Mouse (Mus musculus) midbrain, embryonic 11.5 days (tissue): ENCODE measurements around the gene Mocs2. TPM values are rescaled to one million over a fixed set of nuclear protein-coding genes. Genes with fewer than 3 reads are reported as not detected.

ENCODE experiments used
- ATAC-seq: fragments of 200-750 bp; cut with Nextera tagmentation; 2 replicates; pipeline ENCODE4 v1.8.0; 2017; ENCODE audit warnings: moderate TSS enrichment, moderate library complexity; ENCODE audit not compliant: low FRiP score
- DNase-seq: peaks from one replicate; pipeline ENCODE4 v3.0.0; 2015; ENCODE audit warnings: low spot score; ENCODE audit errors: missing footprints
- H3K27ac ChIP-seq: fragments of 300-500 bp; sonication (generic); 2 replicates; pipeline ENCODE4 v1.5.1; 2014; ENCODE audit warnings: low read depth, low read length
- H3K27me3 ChIP-seq: fragments of 300-500 bp; sonication (generic); 2 replicates; pipeline ENCODE4 v1.6.1; 2014; ENCODE audit warnings: mild to moderate bottlenecking, low read length, moderate library complexity, mixed read lengths; ENCODE audit not compliant: control insufficient read depth, insufficient read depth
- H3K36me3 ChIP-seq: fragments of 300-500 bp; sonication (generic); 2 replicates; pipeline ENCODE4 v1.6.1; 2014; ENCODE audit warnings: mild to moderate bottlenecking, low read length, moderate library complexity, mixed read lengths; ENCODE audit not compliant: control insufficient read depth, insufficient read depth
- H3K4me1 ChIP-seq: fragments of 300-500 bp; sonication (generic); 2 replicates; pipeline ENCODE4 v1.6.1; 2014; ENCODE audit warnings: low read length; ENCODE audit not compliant: control insufficient read depth, insufficient read depth
- H3K4me2 ChIP-seq: fragments of 300-500 bp; sonication (generic); 2 replicates; pipeline ENCODE4 v1.6.1; 2014; ENCODE audit warnings: mild to moderate bottlenecking, moderate library complexity
- H3K4me3 ChIP-seq: fragments of 300-500 bp; sonication (generic); 2 replicates; pipeline ENCODE4 v1.5.1; 2014; ENCODE audit warnings: low read depth, low read length
- H3K9ac ChIP-seq: fragments of 300-500 bp; sonication (generic); 2 replicates; pipeline ENCODE4 v1.6.1; 2014; ENCODE audit warnings: low read length
- H3K9me3 ChIP-seq: fragments of 300-500 bp; sonication (generic); 2 replicates; pipeline ENCODE4 v1.6.1; 2016; ENCODE audit warnings: low read length; ENCODE audit not compliant: control insufficient read depth
- WGBS: fragments of 180-500 bp; shearing (Covaris S2); extraction: QIAGEN DNeasy Blood & Tissue Kit; methylation state at CpG from one replicate; pipeline ENCODE4 v1.1.7; 2014; 5-methylcytosine and 5-hydroxymethylcytosine counted together
- polyA plus RNA-seq: library from polyadenylated mRNA; unstranded; fragments of >200 nt; fragmentation: Nextera tagmentation; extraction: Ambion mirVana; gene quantifications from 2 replicates; pipeline ENCODE4 v1.2.1, GENCODE M21; 2014

Mocs2 gene
- polyA plus RNA-seq, 1 experiment from 2014 or later = 85.3 TPM

DNA sequence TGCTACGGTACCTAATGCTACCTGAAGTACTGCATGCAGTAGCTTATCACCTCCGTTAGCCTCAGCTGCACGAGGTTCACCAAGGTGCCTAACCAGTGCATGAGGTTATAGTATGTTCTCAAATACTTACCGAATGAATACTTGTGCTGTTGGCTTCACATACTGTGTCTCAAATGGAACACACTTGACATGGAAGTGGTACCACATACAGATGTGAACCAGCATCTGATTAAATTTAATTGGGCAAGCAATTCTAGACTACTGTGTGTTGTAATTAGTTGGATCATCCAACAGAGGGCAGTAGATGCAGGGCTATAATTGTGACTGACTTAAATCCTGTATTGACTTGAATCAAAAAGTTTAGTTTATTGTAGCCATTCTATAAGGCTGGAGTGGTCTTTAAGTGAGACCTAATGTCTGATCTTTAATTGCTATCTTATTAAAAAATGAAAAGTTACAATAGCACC, 13.4 kb downstream of the Mocs2 start:
- Histone ChIP-seq H3K4me2 (no peak overlapping the region), H3K36me3 (no peaks in the 10 kb centered on the region), H3K27ac (no peak overlapping the region), H3K27me3 (no peaks in the 10 kb centered on the region), H3K9me3 (no peaks in the 10 kb centered on the region), H3K4me3 (no peak overlapping the region), H3K9ac (no peak overlapping the region), H3K4me1 (no peaks in the 10 kb centered on the region)
- peak; percentile 94 for DNase-seq
- peak; percentile 74 for ATAC-seq
- WGBS = 80% methylated on average over 4 of the region's 4 CpGs

- Histone ChIP-seq H3K27me3 (no peaks in the 10 kb centered on the region), H3K4me2 (no peak overlapping the region), H3K4me3 (no peak overlapping the region), H3K4me1 (no peaks in the 10 kb centered on the region), H3K36me3 (no peaks in the 10 kb centered on the region), H3K27ac (no peak overlapping the region), H3K9ac (no peak overlapping the region), H3K9me3 (no peaks in the 10 kb centered on the region)
- ATAC-seq (no peak), DNase-seq (no peak)
- WGBS = 76% methylated on average over 5 of the region's 5 CpGs
Measured at GRCm38 (mm10) chr13:114832761-114833160, 14.7 kb downstream of the Mocs2 start.

GRCm38 (mm10) chr13:114833351-114833750, 15.3 kb downstream of the Mocs2 start:
- ATAC-seq (no peak), DNase-seq (no peak)
- no peaks in the 10 kb centered on the region for H3K9me3 ChIP-seq
- no peaks in the 10 kb centered on the region for H3K4me1 ChIP-seq
- no peak overlapping the region for H3K9ac ChIP-seq
- no peak overlapping the region for H3K27ac ChIP-seq
- no peak overlapping the region for H3K4me3 ChIP-seq
- no peaks in the 10 kb centered on the region for H3K27me3 ChIP-seq
- H3K36me3 ChIP-seq = no peaks in the 10 kb centered on the region
- no peak overlapping the region for H3K4me2 ChIP-seq
- WGBS = 87% methylated on average over 4 of the region's 4 CpGs

DNA sequence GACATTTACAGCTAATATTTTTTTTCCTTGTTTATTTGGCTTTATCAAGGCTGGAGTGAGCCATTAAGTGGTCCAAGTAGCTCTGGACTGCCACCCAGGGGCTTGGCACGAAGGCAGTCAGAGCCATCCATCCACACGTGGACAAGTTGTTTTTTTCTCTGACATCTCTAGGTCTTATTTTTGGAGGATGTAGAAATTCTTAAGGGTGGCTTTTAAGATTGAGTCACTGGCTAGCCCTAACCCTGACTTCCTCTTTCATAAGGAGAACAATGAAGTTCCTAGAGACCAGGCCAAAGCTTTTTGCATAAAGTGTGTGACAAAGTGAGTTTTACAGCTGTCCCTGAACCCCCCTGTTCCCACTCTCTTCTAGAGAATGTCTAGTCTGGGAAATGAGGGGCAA, 16.5 kb downstream of the Mocs2 start:
- Histone ChIP-seq H3K9me3 (no peaks in the 10 kb centered on the region), H3K27ac (no peak overlapping the region), H3K4me3 (no peak overlapping the region), H3K4me2 (no peak overlapping the region), H3K36me3 (no peaks in the 10 kb centered on the region), H3K4me1 (no peaks in the 10 kb centered on the region), H3K9ac (no peak overlapping the region), H3K27me3 (no peaks in the 10 kb centered on the region)
- DNase-seq = no peak
- no peak for ATAC-seq
- 70% methylated on average over 2 of the region's 2 CpGs for WGBS

DNA sequence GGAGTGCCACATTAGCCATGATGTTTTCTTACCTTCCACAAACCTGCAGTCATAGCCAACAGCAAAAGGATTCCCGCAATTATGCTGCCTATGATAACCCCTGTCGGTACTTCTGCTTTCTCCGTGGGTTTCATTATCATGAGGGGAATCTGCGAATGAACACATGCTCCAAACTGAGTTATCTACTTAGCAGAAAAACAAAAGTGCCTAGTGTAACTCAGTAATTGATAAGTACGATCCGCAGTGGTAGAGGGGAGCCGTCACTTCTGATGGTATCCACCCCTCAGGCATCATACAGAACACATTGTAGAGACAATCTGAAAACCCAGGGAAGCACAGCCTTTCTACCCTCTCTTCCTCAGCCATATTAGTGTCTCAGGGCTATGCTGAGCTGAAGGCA, 19.0 kb downstream of the Mocs2 start:
- H3K9ac ChIP-seq = no peak overlapping the region
- H3K4me3 ChIP-seq = no peak overlapping the region
- no peak overlapping the region for H3K4me2 ChIP-seq
- no peaks in the 10 kb centered on the region for H3K27me3 ChIP-seq
- H3K27ac ChIP-seq = no peak overlapping the region
- H3K4me1 ChIP-seq = no peaks in the 10 kb centered on the region
- H3K9me3 ChIP-seq = no peaks in the 10 kb centered on the region
- no peaks in the 10 kb centered on the region for H3K36me3 ChIP-seq
- DNase-seq (no peak), ATAC-seq (no peak)
- WGBS = 91% methylated on average over 7 of the region's 7 CpGs

- Histone ChIP-seq H3K27me3 (no peaks in the 10 kb centered on the region), H3K36me3 (no peaks in the 10 kb centered on the region), H3K4me1 (no peaks in the 10 kb centered on the region), H3K4me3 (no peak overlapping the region), H3K27ac (no peak overlapping the region), H3K9me3 (no peaks in the 10 kb centered on the region), H3K4me2 (no peak overlapping the region), H3K9ac (no peak overlapping the region)
- ATAC-seq = no peak
- 67% methylated on average over 5 of the region's 5 CpGs for WGBS
- DNase-seq = no peak
Measured at GRCm38 (mm10) chr13:114838535-114838990, 20.5 kb downstream of the Mocs2 start.

GRCm38 (mm10) chr13:114839098-114839497, 21.1 kb downstream of the Mocs2 start:
- WGBS = 84% methylated on average over 9 of the region's 9 CpGs
- ATAC-seq = no peak
- H3K27ac ChIP-seq = no peak overlapping the region

DNA sequence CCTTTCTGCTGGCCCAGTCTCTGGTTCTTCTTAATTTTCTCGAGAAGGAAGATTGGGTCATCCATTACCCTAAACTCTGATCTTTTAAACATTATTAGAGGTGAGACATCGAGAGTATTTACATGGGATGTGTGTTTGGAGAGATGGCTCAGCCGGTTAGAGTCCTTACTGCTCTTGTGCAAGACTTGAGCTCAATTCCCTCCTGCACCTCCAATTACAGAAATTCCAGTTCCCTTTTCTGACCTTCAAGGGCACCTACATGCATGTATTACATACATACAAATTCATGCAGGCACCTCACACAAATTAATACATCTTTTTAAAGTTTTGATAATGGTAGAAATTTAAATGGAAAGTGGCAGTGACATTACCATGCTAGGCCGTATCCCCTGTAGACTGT, 22.5 kb downstream of the Mocs2 start:
- Histone ChIP-seq H3K27ac (no peak overlapping the region), H3K9me3 (no peaks in the 10 kb centered on the region), H3K9ac (no peak overlapping the region), H3K4me2 (no peak overlapping the region), H3K4me3 (no peak overlapping the region), H3K4me1 (no peaks in the 10 kb centered on the region), H3K27me3 (no peaks in the 10 kb centered on the region), H3K36me3 (no peaks in the 10 kb centered on the region)
- DNase-seq (no peak), ATAC-seq (no peak)
- 91% methylated on average over 4 of the region's 4 CpGs for WGBS

More at GRCm38 (mm10) chr13:114839098-114839497, 21.1 kb downstream of the Mocs2 start:
- no peak overlapping the region for H3K9ac ChIP-seq
- DNase-seq = no peak
- no peak overlapping the region for H3K4me2 ChIP-seq
- H3K27me3 ChIP-seq = no peaks in the 10 kb centered on the region
- no peak overlapping the region for H3K4me3 ChIP-seq
- no peaks in the 10 kb centered on the region for H3K36me3 ChIP-seq
- no peaks in the 10 kb centered on the region for H3K4me1 ChIP-seq
- no peaks in the 10 kb centered on the region for H3K9me3 ChIP-seq

DNA sequence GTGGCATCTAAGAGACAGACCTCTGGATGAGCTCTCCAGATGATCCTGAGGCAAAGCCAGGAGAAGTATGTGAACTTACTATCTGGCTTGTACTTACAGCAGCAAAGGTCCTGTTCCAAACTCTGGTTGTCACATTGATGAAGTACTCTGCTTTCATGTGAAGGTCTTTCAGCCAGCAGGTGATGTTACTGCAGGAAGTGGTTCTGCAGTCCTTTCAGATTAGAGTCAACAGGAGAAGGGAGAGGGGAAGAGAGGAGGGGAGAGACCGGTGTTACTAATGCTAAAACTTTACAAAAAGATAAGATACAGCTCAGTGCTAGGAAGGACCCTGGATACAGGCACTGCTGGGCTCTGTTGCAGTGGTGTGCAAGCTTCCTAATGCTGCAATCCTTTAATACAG, 25.3 kb downstream of the Mocs2 start:
- WGBS = 77% methylated on average over 1 of the region's 1 CpGs
- H3K4me2 ChIP-seq = no peak overlapping the region
- H3K9me3 ChIP-seq = no peaks in the 10 kb centered on the region
- H3K4me3 ChIP-seq = no peak overlapping the region
- no peak overlapping the region for H3K9ac ChIP-seq
- no peak for ATAC-seq
- no peaks in the 10 kb centered on the region; the same call in 1 of the 2 replicates for H3K4me1 ChIP-seq
- no peak overlapping the region for H3K27ac ChIP-seq
- no peak for DNase-seq
- H3K27me3 ChIP-seq = no peaks in the 10 kb centered on the region
- no peaks in the 10 kb centered on the region for H3K36me3 ChIP-seq
